Mouse (Mus musculus): ENCODE measurements around the gene Snx7.

DNA sequence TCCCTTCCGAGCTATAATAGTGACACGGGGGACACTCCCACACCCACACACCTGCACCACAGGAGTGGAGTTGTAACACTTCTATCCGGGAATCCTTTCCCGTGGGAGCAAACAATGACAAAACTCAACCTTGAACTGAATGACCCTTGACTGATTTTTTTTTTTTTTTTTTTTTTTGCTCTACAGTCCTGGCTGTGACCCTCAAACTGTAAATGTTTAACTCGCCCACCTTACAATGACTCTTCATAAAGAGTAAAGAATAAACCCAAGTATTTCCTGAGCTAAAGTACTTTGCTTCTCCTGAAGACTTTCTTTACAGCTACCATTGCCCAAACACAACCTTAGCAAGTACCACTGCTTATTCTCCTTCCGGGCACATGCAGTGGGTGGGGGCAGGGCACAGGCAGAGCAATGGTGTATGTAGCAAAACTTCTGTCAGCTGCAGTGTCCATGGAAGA, 6.7 kb downstream of the Snx7 start:
- TF ChIP-seq CTCF (IDR thresholded peaks at IDR 0.05; ENCODE audit: extremely low read depth, insufficient read depth, low read length), result no peak
- no peak for TF ChIP-seq POLR2A (IDR thresholded peaks at IDR 0.05; ENCODE audit: extremely low read depth, insufficient read depth, low read length)

Data from cortical plate, adult 2 months (tissue).